Mouse (Mus musculus): ENCODE results near the gene Hist1h4d.

Hist1h4d gene

DNA sequence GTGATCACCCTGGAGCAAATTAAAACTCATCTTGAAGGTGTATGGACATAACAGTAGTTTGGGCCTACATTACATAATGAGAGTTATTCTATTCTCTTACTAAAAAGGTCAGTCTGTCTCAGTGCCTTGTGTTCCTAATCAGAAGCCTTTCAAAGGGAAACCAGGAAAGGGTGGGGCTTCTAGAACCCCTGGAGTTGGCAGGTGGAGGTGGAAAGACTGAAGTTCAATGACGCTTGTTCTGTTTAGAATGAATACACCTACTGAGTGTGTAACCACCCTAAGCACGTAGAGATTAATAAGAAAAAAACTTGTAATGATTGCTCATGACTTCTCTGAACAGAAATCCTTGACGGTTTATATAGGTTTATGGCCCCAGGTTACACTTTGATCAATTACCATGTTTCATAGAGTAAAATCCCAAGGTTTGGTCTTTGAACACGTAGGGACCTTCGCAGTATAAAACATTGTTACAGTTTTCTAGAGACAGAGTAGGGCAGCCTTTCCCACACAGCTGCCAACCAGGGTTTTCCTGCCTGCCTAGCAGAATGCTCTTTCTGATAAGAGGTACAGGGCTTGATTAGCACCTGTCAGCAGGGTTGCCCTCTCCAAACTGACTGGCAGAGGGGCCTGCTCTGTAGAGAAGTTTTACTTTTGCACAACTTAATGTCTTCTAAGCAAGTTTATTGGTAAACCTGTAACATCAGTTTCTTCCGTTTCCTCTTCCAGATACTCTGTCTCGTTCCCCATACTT, 14.4 kb downstream of the Hist1h4d start:
- no peak for DNase-seq

DNA sequence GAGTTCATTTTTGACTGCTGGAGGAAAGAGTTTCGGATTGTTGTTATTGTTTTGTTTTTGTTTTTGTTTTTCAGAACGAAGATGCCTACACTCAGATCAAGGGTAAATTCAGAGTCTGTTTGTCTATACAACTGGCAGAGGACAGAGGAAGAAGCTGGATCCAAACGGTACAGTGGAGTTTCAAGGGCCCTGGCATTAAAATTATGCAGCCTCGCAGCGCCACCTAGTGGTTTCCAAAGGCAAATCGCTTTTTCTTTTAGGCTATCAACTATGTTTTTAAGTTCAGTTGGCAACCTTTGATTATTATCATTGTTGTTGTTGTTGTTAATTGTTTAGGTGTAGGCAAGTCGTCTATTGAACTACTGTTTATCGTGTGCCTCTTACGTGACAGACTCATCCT, 16.6 kb downstream of the Hist1h4d start:
- peak; percentile 77 for DNase-seq

- no peak for DNase-seq
These were observed 21.8 kb downstream of the Hist1h4d start for GRCm38 (mm10) chr13:23603182-23603699.

GRCm38 (mm10) chr13:23604452-23604851, 23.1 kb downstream of the Hist1h4d start:
- DNase-seq: no peak

- DNase-seq: no peak
These were observed 23.7 kb downstream of the Hist1h4d start for GRCm38 (mm10) chr13:23605052-23605451.

DNA sequence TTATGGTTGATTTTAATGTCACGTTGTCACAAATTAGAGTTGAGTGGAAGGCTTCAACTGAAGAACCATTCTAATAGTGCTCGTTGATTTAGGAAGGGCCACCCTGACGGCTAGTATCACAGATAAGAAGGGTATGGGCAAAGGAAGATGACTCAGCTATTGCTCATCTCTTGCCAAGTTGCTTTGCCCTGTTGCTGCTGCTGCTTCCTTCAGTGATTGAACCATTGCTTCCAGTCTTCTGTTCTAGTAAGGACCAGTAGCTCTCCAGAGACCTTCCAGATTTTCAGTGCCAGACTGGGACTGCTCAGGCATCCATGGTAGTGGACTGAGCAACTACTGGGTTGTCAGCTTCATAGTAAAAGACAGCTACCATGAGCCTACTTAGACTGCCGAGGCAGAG, 27.8 kb downstream of the Hist1h4d start:
- no peak for DNase-seq

DNA sequence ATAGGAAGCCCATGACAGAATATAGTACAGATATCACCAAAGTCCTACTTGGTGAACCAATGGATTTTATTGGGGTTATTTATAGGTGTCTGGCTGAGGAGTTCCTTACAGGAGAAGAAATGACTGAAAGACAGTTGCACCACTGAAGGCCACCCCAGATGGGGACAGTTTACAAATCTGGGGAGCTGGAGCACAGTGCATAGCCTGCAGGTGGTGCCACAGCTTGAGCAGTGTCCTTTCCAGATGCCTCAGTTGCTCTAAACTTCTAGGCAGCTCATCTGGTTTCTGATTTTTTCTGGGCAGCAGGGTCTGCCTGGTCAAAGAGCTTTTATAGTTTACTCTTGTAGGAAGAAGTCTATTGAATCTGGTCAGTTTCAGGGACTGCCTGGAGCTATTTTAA, 28.4 kb downstream of the Hist1h4d start:
- DNase-seq: no peak

DNA sequence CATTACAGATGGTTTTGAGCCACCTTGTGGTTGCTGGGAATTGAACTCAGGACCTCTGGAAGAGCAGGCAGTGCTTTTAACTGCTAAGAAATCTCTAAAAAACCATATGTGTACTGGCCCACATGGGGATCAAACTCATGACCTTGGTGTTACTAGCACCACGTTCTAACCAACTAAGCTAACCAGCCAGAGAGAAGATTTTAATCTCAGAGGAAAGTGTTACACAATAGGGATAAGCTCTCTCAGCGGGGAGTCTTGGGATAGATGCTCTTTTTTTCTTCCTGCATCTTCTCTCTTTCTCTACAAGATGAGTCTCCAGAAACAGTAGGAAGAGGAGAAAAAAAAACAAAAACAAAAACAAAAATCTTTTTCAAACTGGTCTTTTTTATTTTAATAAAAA, 29.0 kb downstream of the Hist1h4d start:
- DNase-seq: no peak

DNA sequence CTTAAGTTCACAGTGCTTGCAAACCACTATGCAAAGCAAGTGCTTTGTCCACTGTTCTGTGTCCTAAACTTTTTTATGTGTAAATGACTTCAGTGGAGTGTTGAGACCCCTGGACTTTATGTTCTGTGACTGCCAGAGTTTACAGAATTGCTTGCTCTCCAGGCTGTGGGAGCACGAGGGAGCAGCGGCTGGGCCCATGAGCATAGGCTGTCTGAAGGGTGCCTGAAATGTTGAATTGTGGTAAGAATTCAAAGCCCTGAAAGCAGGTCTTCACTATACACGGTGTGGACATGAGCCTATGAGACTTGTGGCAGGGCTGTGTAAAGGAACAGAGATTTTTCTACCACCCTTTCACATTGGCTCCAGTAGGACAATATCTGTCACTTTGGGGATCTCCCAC, 30.2 kb downstream of the Hist1h4d start:
- no peak for DNase-seq

GRCm38 (mm10) chr13:23620056-23620732, 38.8 kb downstream of the Hist1h4d start:
- DNase-seq: peak; percentile 12

GRCm38 (mm10) chr13:23620733-23621531, 39.5 kb downstream of the Hist1h4d start, which contains the start of gene Hist1h2be:
Gene Hist1h2be (minus strand): TSS chr13:23621124.
- peak; percentile 75 for DNase-seq

DNA sequence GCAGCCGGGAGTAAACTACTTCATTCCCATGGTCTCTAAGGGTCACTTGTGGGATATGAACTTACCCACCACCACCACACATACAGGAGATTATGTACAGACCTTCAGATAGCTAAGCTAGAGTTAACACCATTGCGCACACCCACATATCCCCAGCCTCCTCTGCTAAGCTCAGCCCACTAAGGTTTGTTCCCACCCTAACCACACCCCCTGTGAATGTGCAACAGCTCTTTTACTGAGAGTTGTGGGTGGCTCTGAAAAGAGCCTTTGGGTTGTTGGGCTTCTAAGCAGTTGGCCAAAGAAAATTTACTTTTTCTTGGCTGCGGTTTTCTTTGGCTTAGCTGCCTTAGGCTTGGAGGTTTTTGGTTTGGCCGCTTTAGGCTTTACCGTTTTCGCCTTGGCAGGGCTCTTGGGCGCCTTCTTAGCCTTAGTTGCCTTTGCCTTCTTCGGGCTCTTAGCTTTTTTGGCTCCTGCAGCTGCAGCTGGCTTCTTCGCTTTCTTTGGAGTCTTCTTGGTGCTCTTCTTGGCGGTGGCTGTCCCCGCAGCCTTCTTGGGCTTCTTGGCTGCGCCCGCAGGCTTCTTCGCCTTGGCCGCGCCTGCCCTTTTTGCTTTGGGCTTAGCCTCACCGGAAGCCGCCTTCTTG, 40.3 kb downstream of the Hist1h4d start:
- peak; percentile 50 for DNase-seq

DNA sequence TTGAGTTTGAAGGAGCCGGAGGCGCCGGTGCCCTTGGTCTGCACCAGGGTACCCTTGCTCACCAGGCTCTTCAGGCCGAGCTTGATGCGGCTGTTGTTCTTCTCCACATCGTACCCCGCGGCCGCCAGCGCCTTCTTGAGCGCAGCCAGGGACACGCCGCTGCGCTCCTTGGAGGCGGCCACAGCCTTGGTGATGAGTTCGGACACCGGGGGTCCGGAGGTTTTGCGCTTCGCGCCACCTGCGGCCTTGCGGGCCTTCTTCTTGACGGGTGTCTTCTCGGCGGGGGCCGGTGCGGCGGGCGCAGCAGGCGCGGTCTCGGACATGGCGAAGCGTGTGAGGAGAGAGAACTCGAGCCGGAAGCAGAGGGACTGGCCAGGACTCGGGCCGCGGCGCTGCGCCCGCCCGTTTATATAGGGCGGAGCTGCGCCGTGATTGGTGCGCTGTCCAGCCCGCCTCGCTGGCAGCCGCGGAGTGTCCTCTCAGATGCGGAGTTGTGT, 40.8 kb downstream of the Hist1h4d start, which contains the start of gene Hist1h1e:
Hist1h1e (minus strand) TSS at position 384 of the 497 bp plus-strand sequence.
- peak; percentile 84 for DNase-seq

DNA sequence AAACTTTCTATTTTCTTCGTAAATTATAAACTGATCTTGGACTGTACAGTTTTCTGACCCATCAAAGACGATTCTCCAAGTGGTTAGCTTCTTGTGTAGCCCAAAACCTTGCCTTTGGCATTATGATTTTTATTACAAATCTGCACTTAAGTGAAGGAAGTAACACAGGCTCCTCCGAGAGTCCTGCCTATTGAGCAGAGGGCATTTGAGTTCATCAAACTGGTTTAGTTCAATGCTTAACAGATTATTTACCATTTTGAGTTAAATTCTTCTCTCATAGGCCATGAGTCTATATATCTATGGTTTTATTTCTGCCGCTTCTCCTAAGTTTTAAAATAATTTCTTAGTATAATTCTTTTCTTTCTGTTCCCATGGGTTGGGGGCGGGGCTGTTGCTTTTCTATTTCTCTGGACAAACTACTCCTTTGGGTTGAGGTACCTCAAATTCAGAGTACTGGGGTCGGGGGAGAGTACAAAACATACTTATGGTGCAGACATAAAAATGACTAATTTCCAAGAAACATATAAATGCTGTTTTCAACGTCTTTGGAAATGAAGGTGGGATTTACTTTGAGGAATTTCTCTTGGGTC, 41.6 kb downstream of the Hist1h4d start:
- DNase-seq: peak; percentile 22

DNA sequence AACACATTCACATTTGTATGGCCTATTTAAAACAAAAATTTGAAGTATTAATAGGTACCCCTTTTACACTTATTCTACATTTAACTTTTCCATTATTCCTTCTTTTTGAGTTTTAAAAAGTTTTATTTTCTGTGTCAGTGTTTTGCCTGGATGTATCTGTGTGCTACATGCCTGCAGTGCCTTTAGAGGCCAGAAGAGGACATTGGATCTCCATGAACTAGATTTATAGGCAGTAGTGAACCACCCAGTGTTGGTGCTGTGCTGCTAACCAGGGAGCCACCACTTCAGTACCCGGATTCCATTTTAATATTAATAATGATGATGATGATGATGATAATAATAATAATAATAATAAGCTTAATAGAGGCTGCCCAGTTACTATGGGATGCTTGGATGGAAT, 49.3 kb downstream of the Hist1h4d start:
- DNase-seq: no peak
